Mouse (Mus musculus): ENCODE data around the gene Hmgb4. TPM values are rescaled to one million over a fixed set of nuclear protein-coding genes. Genes with fewer than 3 reads are reported as not detected.

The Hmgb4 gene
- total and polyA plus RNA-seq, 3 experiments = 0.66 TPM; not detected in 2

GRCm38 (mm10) chr4:128265341-128265740, 4.6 kb upstream of the Hmgb4 start:
- Histone ChIP-seq H3K4me1 (ENCODE audit: insufficient read depth, low read depth, low read length) (no peaks in the 10 kb centered on the region), H3K36me3 (replicated peaks) (no peaks in the 10 kb centered on the region), H3K9me3 (replicated peaks) (peaks cover 86% of the 10 kb centered on the region), H3K27me3 (ENCODE audit: insufficient read depth, low read length) (no peaks in the 10 kb centered on the region), H3K4me3 (ENCODE audit: low read depth, low read length) (no peak overlapping the region)
- DNase-seq (ENCODE audit: low spot score) (no peak), ATAC-seq (ENCODE audit: extremely low read depth, insufficient number of reproducible peaks, low FRiP score, poor library complexity, severe bottlenecking) (no peak)
- no peak for TF ChIP-seq GATA2 (IDR thresholded peaks at IDR 0.05; ENCODE audit: borderline replicate concordance, low read depth, low read length)
- TF ChIP-seq POLR2AphosphoS5 (IDR thresholded peaks at IDR 0.05; ENCODE audit: insufficient replicate concordance, low read depth, low read length) = no peak
- no peak for TF ChIP-seq TAL1 (conservative IDR thresholded peaks at IDR 0.05; ENCODE audit: low read depth, low read length)
- no peak for TF ChIP-seq CTCF (IDR thresholded peaks at IDR 0.05; ENCODE audit: low read depth, low read length)

- Histone ChIP-seq H3K9me3 (replicated peaks) (peaks cover 86% of the 10 kb centered on the region), H3K36me3 (replicated peaks) (no peaks in the 10 kb centered on the region), H3K27me3 (ENCODE audit: insufficient read depth, low read length) (no peaks in the 10 kb centered on the region), H3K4me3 (ENCODE audit: low read depth, low read length) (no peak overlapping the region), H3K4me1 (ENCODE audit: insufficient read depth, low read depth, low read length) (no peaks in the 10 kb centered on the region)
- DNase-seq (ENCODE audit: low spot score) (no peak), ATAC-seq (ENCODE audit: extremely low read depth, insufficient number of reproducible peaks, low FRiP score, poor library complexity, severe bottlenecking) (no peak)
- TF ChIP-seq POLR2AphosphoS5 (IDR thresholded peaks at IDR 0.05; ENCODE audit: insufficient replicate concordance, low read depth, low read length) (no peak), GATA1 (IDR thresholded peaks at IDR 0.05; ENCODE audit: borderline replicate concordance, low read length) (no peak), TAL1 (conservative IDR thresholded peaks at IDR 0.05; ENCODE audit: low read depth, low read length) (no peak), GATA2 (IDR thresholded peaks at IDR 0.05; ENCODE audit: borderline replicate concordance, low read depth, low read length) (no peak)
These were observed 3.7 kb upstream of the Hmgb4 start for GRCm38 (mm10) chr4:128264491-128264890.

- Histone ChIP-seq H3K27me3 (ENCODE audit: insufficient read depth, low read length) (no peaks in the 10 kb centered on the region), H3K9me3 (replicated peaks) (peaks cover 78% of the 10 kb centered on the region), H3K36me3 (replicated peaks) (no peaks in the 10 kb centered on the region), H3K4me3 (ENCODE audit: low read depth, low read length) (no peak overlapping the region), H3K4me1 (ENCODE audit: insufficient read depth, low read depth, low read length) (no peaks in the 10 kb centered on the region)
- ATAC-seq (ENCODE audit: extremely low read depth, insufficient number of reproducible peaks, low FRiP score, poor library complexity, severe bottlenecking) (no peak), DNase-seq (ENCODE audit: low spot score) (no peak)
- TF ChIP-seq CTCF (IDR thresholded peaks at IDR 0.05; ENCODE audit: low read depth, low read length) = no peak
- TF ChIP-seq POLR2AphosphoS5 (IDR thresholded peaks at IDR 0.05; ENCODE audit: insufficient replicate concordance, low read depth, low read length) = no peak
- TF ChIP-seq GATA1 (IDR thresholded peaks at IDR 0.05; ENCODE audit: borderline replicate concordance, low read length) = no peak
- TF ChIP-seq TAL1 (conservative IDR thresholded peaks at IDR 0.05; ENCODE audit: low read depth, low read length) = no peak
- no peak for TF ChIP-seq GATA2 (IDR thresholded peaks at IDR 0.05; ENCODE audit: borderline replicate concordance, low read depth, low read length)
These were observed 1.5 kb downstream of the Hmgb4 start for GRCm38 (mm10) chr4:128259211-128259610.

GRCm38 (mm10) chr4:128248676-128249075, 12.1 kb downstream of the Hmgb4 start:
- H3K4me1 ChIP-seq (ENCODE audit: insufficient read depth, low read depth, low read length) = no peaks in the 10 kb centered on the region
- no peaks in the 10 kb centered on the region for H3K27me3 ChIP-seq (ENCODE audit: insufficient read depth, low read length)
- H3K4me3 ChIP-seq (ENCODE audit: low read depth, low read length) = no peak overlapping the region
- DNase-seq (ENCODE audit: low spot score) (no peak), ATAC-seq (ENCODE audit: extremely low read depth, insufficient number of reproducible peaks, low FRiP score, poor library complexity, severe bottlenecking) (no peak)
- TF ChIP-seq POLR2AphosphoS5 (IDR thresholded peaks at IDR 0.05; ENCODE audit: insufficient replicate concordance, low read depth, low read length) (no peak), GATA1 (IDR thresholded peaks at IDR 0.05; ENCODE audit: borderline replicate concordance, low read length) (no peak), TAL1 (conservative IDR thresholded peaks at IDR 0.05; ENCODE audit: low read depth, low read length) (no peak), GATA2 (IDR thresholded peaks at IDR 0.05; ENCODE audit: borderline replicate concordance, low read depth, low read length) (no peak), CTCF (IDR thresholded peaks at IDR 0.05; ENCODE audit: low read depth, low read length) (no peak)
- no peaks in the 10 kb centered on the region for H3K36me3 ChIP-seq (replicated peaks)
- H3K9me3 ChIP-seq (replicated peaks) = peaks cover 89% of the 10 kb centered on the region

GRCm38 (mm10) chr4:128245201-128245600, 15.6 kb downstream of the Hmgb4 start:
- Histone ChIP-seq H3K4me1 (ENCODE audit: insufficient read depth, low read depth, low read length) (no peaks in the 10 kb centered on the region), H3K27me3 (ENCODE audit: insufficient read depth, low read length) (no peaks in the 10 kb centered on the region), H3K36me3 (replicated peaks) (no peaks in the 10 kb centered on the region), H3K4me3 (ENCODE audit: low read depth, low read length) (no peak overlapping the region), H3K9me3 (replicated peaks) (peaks cover 84% of the 10 kb centered on the region)
- no peak for DNase-seq (ENCODE audit: low spot score)
- TF ChIP-seq GATA2 (IDR thresholded peaks at IDR 0.05; ENCODE audit: borderline replicate concordance, low read depth, low read length) = no peak
- no peak for TF ChIP-seq POLR2AphosphoS5 (IDR thresholded peaks at IDR 0.05; ENCODE audit: insufficient replicate concordance, low read depth, low read length)
- no peak for TF ChIP-seq GATA1 (IDR thresholded peaks at IDR 0.05; ENCODE audit: borderline replicate concordance, low read length)
- TF ChIP-seq CTCF (IDR thresholded peaks at IDR 0.05; ENCODE audit: low read depth, low read length) = no peak
- TF ChIP-seq TAL1 (conservative IDR thresholded peaks at IDR 0.05; ENCODE audit: low read depth, low read length) = no peak
- ATAC-seq (ENCODE audit: extremely low read depth, insufficient number of reproducible peaks, low FRiP score, poor library complexity, severe bottlenecking) = no peak

GRCm38 (mm10) chr4:128241854-128242356, 18.9 kb downstream of the Hmgb4 start:
- TF ChIP-seq GATA2 (IDR thresholded peaks at IDR 0.05; ENCODE audit: borderline replicate concordance, low read depth, low read length) (no peak), CTCF (IDR thresholded peaks at IDR 0.05; ENCODE audit: low read depth, low read length) (no peak), GATA1 (IDR thresholded peaks at IDR 0.05; ENCODE audit: borderline replicate concordance, low read length) (no peak), TAL1 (conservative IDR thresholded peaks at IDR 0.05; ENCODE audit: low read depth, low read length) (no peak), POLR2AphosphoS5 (IDR thresholded peaks at IDR 0.05; ENCODE audit: insufficient replicate concordance, low read depth, low read length) (no peak)
- Histone ChIP-seq H3K4me3 (ENCODE audit: low read depth, low read length) (no peak overlapping the region), H3K27me3 (ENCODE audit: insufficient read depth, low read length) (no peaks in the 10 kb centered on the region), H3K9me3 (replicated peaks) (peaks cover 73% of the 10 kb centered on the region), H3K36me3 (replicated peaks) (no peaks in the 10 kb centered on the region), H3K4me1 (ENCODE audit: insufficient read depth, low read depth, low read length) (no peaks in the 10 kb centered on the region)
- DNase-seq (ENCODE audit: low spot score) (no peak), ATAC-seq (ENCODE audit: extremely low read depth, insufficient number of reproducible peaks, low FRiP score, poor library complexity, severe bottlenecking) (no peak)

Data from G1E (cell line).